Mouse (Mus musculus) left cerebral cortex, postnatal 36 days (tissue): ENCODE data around the gene Xpo4. TPM values are rescaled to one million over a fixed set of nuclear protein-coding genes. Genes with fewer than 3 reads are reported as not detected.
A peak's percentile ranks its signal among the peaks of the same experiment; 100 is the strongest.
"Not testable (repeated sequence)": the region's sequence is repeated elsewhere in the genome, so short reads cannot be mapped to it uniquely, and the experiment has no call there.

Experiments used
- DNase-seq, 2 experiments: peaks; one replicate each; pipeline ENCODE4 v3.0.0; 2021 to 2022; ENCODE audit warnings: low spot score in 2 of 2, mixed read lengths in 1 of 2
- intact Hi-C: fragments of 180-260 bp; cut with DNase I; formaldehyde crosslinking; loops from one replicate; pipeline ENCODE4 v1.15.1; 2025
- total RNA-seq, 2 experiments: library from RNA; stranded (reverse); gene quantifications; 2 replicates each; pipeline ENCODE4 v1.2.3; 2021

Gene Xpo4
- 10 to 100 TPM; 11.3 to 14.8 TPM for total RNA-seq

GRCm38 (mm10) chr14:57664822-57665627 lies at the start of gene Xpo4:
TSS of gene Xpo4 (minus strand) at chr14:57665430.
- intact Hi-C loops, result no loop called here
- DNase-seq, result peak; percentile 90

GRCm38 (mm10) chr14:57712884-57713283 lies 47.7 kb upstream of the Xpo4 start:
- intact Hi-C loops, result no loop called here
- DNase-seq, result no peak

GRCm38 (mm10) chr14:57711059-57711458 lies 45.8 kb upstream of the Xpo4 start:
- no peak for DNase-seq
- intact Hi-C loops, result no loop called here

GRCm38 (mm10) chr14:57709171-57709570 lies 43.9 kb upstream of the Xpo4 start:
- intact Hi-C loops, result loop anchor here (5.0 kb wide), 1 partner anchor 33 kb away; no protein-coding TSS in a partner anchor

GRCm38 (mm10) chr14:57708580-57708979 lies 43.4 kb upstream of the Xpo4 start:
- intact Hi-C loops, result loop anchor here (5.0 kb wide), 1 partner anchor 34 kb away; no protein-coding TSS in a partner anchor
- DNase-seq, result no peak

More at GRCm38 (mm10) chr14:57709171-57709570, 43.9 kb upstream of the Xpo4 start:
- DNase-seq, result no peak

GRCm38 (mm10) chr14:57707100-57707893 lies 42.1 kb upstream of the Xpo4 start:
- no peak for DNase-seq
- intact Hi-C loops, result loop anchor here (5.0 kb wide), 1 partner anchor 35 kb away; no protein-coding TSS in a partner anchor

GRCm38 (mm10) chr14:57706760-57707099 lies 41.5 kb upstream of the Xpo4 start:
- DNase-seq, result peak; percentile 47 to 48
- intact Hi-C loops, result loop anchor here (5.0 kb wide), 1 partner anchor 36 kb away; no protein-coding TSS in a partner anchor

- intact Hi-C loops, result loop anchor here (5.0 kb wide), 1 partner anchor 37 kb away; no protein-coding TSS in a partner anchor
- no peak for DNase-seq
Observed at GRCm38 (mm10) chr14:57705759-57706158, 40.5 kb upstream of the Xpo4 start.

- DNase-seq, result no peak
- intact Hi-C loops, result loop anchor here (5.0 kb wide), 1 partner anchor 37 kb away; no protein-coding TSS in a partner anchor
Observed at GRCm38 (mm10) chr14:57705075-57705474, 39.8 kb upstream of the Xpo4 start.

GRCm38 (mm10) chr14:57701915-57702477 lies 36.8 kb upstream of the Xpo4 start:
- intact Hi-C loops, result no loop called here
- DNase-seq, result no peak

- no peak for DNase-seq
- intact Hi-C loops, result no loop called here
Observed at GRCm38 (mm10) chr14:57699461-57699970, 34.3 kb upstream of the Xpo4 start.

GRCm38 (mm10) chr14:57699016-57699415 lies 33.8 kb upstream of the Xpo4 start:
- no peak for DNase-seq
- intact Hi-C loops, result no loop called here

GRCm38 (mm10) chr14:57696066-57696465 lies 30.8 kb upstream of the Xpo4 start:
- no peak for DNase-seq
- intact Hi-C loops, result no loop called here

GRCm38 (mm10) chr14:57695550-57695949 lies 30.3 kb upstream of the Xpo4 start:
- intact Hi-C loops, result no loop called here
- no peak for DNase-seq

- intact Hi-C loops, result no loop called here
Observed at GRCm38 (mm10) chr14:57694246-57694645, 29.0 kb upstream of the Xpo4 start.

GRCm38 (mm10) chr14:57692517-57693130 lies 27.4 kb upstream of the Xpo4 start:
- DNase-seq, result no peak
- intact Hi-C loops, result no loop called here

More at GRCm38 (mm10) chr14:57694246-57694645, 29.0 kb upstream of the Xpo4 start:
- no peak for DNase-seq

GRCm38 (mm10) chr14:57691316-57691715 lies 26.1 kb upstream of the Xpo4 start:
- DNase-seq, result no peak
- intact Hi-C loops, result no loop called here

GRCm38 (mm10) chr14:57690681-57691080 lies 25.5 kb upstream of the Xpo4 start:
- no peak for DNase-seq
- intact Hi-C loops, result no loop called here

GRCm38 (mm10) chr14:57688066-57688465 lies 22.8 kb upstream of the Xpo4 start:
- DNase-seq, result not testable (repeated sequence)
- intact Hi-C loops, result loop anchor here (10.0 kb wide), 1 partner anchor 107 kb away; the partner anchor contains the start of gene Sap18
